Mouse (Mus musculus) kidney, adult 2 months (tissue): ENCODE measurements around the gene Kirrel3.

Source experiments
- CTCF ChIP-seq: fragments of 200-500 bp; conservative IDR thresholded peaks from 2 replicates; pipeline ENCODE4 v1.5.1; 2011; ENCODE audit warnings: low read depth, mild to moderate bottlenecking, control low read depth, low read length, moderate library complexity, mixed read lengths; ENCODE audit not compliant: insufficient read depth, insufficient read length
- POLR2A ChIP-seq: fragments of 200-500 bp; IDR thresholded peaks from one replicate; pipeline ENCODE4 v1.6.1; 2011; ENCODE audit warnings: low read depth, low read length, control low read depth

GRCm38 (mm10) chr9:35043619-35044018 is 557.9 kb downstream of the Kirrel3 start:
- TF ChIP-seq POLR2A (no peak), CTCF (no peak)
